Mouse (Mus musculus) midbrain, embryonic 15.5 days (tissue): ENCODE data around the gene Coq10b. TPM values are rescaled to one million over a fixed set of nuclear protein-coding genes. Genes with fewer than 3 reads are reported as not detected.

Experiments
- ATAC-seq: fragments of 200-750 bp; cut with Nextera tagmentation; replicated peaks from 2 replicates; pipeline ENCODE4 v1.8.0; 2017; ENCODE audit warnings: moderate TSS enrichment
- H3K27ac ChIP-seq: fragments of 300-500 bp; sonication (generic); 2 replicates; pipeline ENCODE4 v1.5.1; 2015; ENCODE audit warnings: mild to moderate bottlenecking, inconsistent platforms
- H3K27me3 ChIP-seq: fragments of 300-500 bp; sonication (generic); replicated peaks from 2 replicates; pipeline ENCODE4 v1.6.1; 2015; ENCODE audit warnings: inconsistent platforms
- H3K36me3 ChIP-seq: fragments of 300-500 bp; sonication (generic); replicated peaks from 2 replicates; pipeline ENCODE4 v1.6.1; 2015; ENCODE audit warnings: inconsistent platforms
- H3K4me1 ChIP-seq: fragments of 300-500 bp; sonication (generic); 2 replicates; pipeline ENCODE4 v1.6.1; 2015; ENCODE audit warnings: inconsistent platforms
- H3K4me2 ChIP-seq: fragments of 300-500 bp; sonication (generic); 2 replicates; pipeline ENCODE4 v1.6.1; 2015; ENCODE audit warnings: inconsistent platforms, mild to moderate bottlenecking, moderate library complexity
- H3K4me3 ChIP-seq: fragments of 300-500 bp; sonication (generic); 2 replicates; pipeline ENCODE4 v1.5.1; 2015; ENCODE audit warnings: mild to moderate bottlenecking, inconsistent platforms
- H3K9ac ChIP-seq: fragments of 300-500 bp; sonication (generic); 2 replicates; pipeline ENCODE4 v1.6.1; 2015; ENCODE audit warnings: mild to moderate bottlenecking, inconsistent platforms
- H3K9me3 ChIP-seq: fragments of 300-500 bp; sonication (generic); 2 replicates; pipeline ENCODE4 v1.6.1; 2016; ENCODE audit warnings: inconsistent platforms
- WGBS: fragments of 180-500 bp; shearing (Covaris S2); methylation state at CpG from one replicate; pipeline ENCODE4 v1.1.7; 2015; ENCODE audit warnings: mixed read lengths; 5-methylcytosine and 5-hydroxymethylcytosine counted together
- polyA plus RNA-seq: library from polyadenylated mRNA; unstranded; fragments of >200 nt; fragmentation: Nextera tagmentation; extraction: Ambion mirVana; gene quantifications from 2 replicates; pipeline ENCODE4 v1.2.1, GENCODE M21; 2015

The Coq10b gene
- polyA plus RNA-seq, 1 experiment from 2014 or later, result 33.3 TPM

- peak overlapping the region; percentile 92 for H3K4me3 ChIP-seq
- peak overlapping the region; percentile 76 for H3K4me2 ChIP-seq
- 9% methylated on average over 16 of the region's 16 CpGs for WGBS
- peaks cover 40% of the 10 kb centered on the region for H3K4me1 ChIP-seq
- no peaks in the 10 kb centered on the region for H3K27me3 ChIP-seq
- peaks cover 22% of the 10 kb centered on the region; the same call in 1 of the 2 replicates for H3K36me3 ChIP-seq
- no peaks in the 10 kb centered on the region for H3K9me3 ChIP-seq
- H3K27ac ChIP-seq, result peak overlapping the region; percentile 97
- ATAC-seq, result no peak; the same call in 1 of the 2 replicates
- H3K9ac ChIP-seq, result peak overlapping the region; percentile 94
Measured at GRCm38 (mm10) chr1:55088611-55089497, 36.3 kb downstream of the Coq10b start.

- no peak overlapping the region for H3K27ac ChIP-seq
- H3K4me2 ChIP-seq, result peak overlapping the region; percentile 76
- no peak overlapping the region for H3K4me3 ChIP-seq
- no peaks in the 10 kb centered on the region for H3K9me3 ChIP-seq
- no peak for ATAC-seq
- 93% methylated on average over 5 of the region's 5 CpGs for WGBS
- peaks cover 17% of the 10 kb centered on the region; the same call in 1 of the 2 replicates for H3K36me3 ChIP-seq
- peak overlapping the region; percentile 29; the same call in 1 of the 2 replicates for H3K9ac ChIP-seq
- H3K4me1 ChIP-seq, result peaks cover 40% of the 10 kb centered on the region
- no peaks in the 10 kb centered on the region for H3K27me3 ChIP-seq
Measured at GRCm38 (mm10) chr1:55089498-55090064, 37.0 kb downstream of the Coq10b start.

- no peaks in the 10 kb centered on the region for H3K9me3 ChIP-seq
- WGBS, result 86% methylated on average over 2 of the region's 2 CpGs
- H3K4me1 ChIP-seq, result peaks cover 17% of the 10 kb centered on the region
- no peak overlapping the region for H3K4me2 ChIP-seq
- no peak overlapping the region for H3K27ac ChIP-seq
- H3K4me3 ChIP-seq, result no peak overlapping the region
- H3K9ac ChIP-seq, result no peak overlapping the region
- H3K36me3 ChIP-seq, result peaks cover 15% of the 10 kb centered on the region; the same call in 1 of the 2 replicates
- H3K27me3 ChIP-seq, result no peaks in the 10 kb centered on the region
- no peak for ATAC-seq
Measured at GRCm38 (mm10) chr1:55092056-55092455, 39.5 kb downstream of the Coq10b start.

- no peak overlapping the region for H3K4me2 ChIP-seq
- no peak overlapping the region for H3K4me3 ChIP-seq
- no peak for ATAC-seq
- H3K36me3 ChIP-seq, result peaks cover 15% of the 10 kb centered on the region; the same call in 1 of the 2 replicates
- no peak overlapping the region for H3K9ac ChIP-seq
- H3K9me3 ChIP-seq, result no peaks in the 10 kb centered on the region
- peaks cover 16% of the 10 kb centered on the region for H3K4me1 ChIP-seq
- 85% methylated on average over 1 of the region's 1 CpGs for WGBS
- H3K27ac ChIP-seq, result no peak overlapping the region
- no peaks in the 10 kb centered on the region for H3K27me3 ChIP-seq
Measured at GRCm38 (mm10) chr1:55092469-55092868, 39.9 kb downstream of the Coq10b start.

- WGBS, result 91% methylated on average over 9 of the region's 9 CpGs
- no peak overlapping the region for H3K27ac ChIP-seq
Measured at GRCm38 (mm10) chr1:55106919-55107585, 54.5 kb downstream of the Coq10b start.

GRCm38 (mm10) chr1:55107644-55108043, 55.1 kb downstream of the Coq10b start:
- Histone ChIP-seq H3K4me3 (no peak overlapping the region), H3K4me1 (no peaks in the 10 kb centered on the region), H3K9me3 (no peaks in the 10 kb centered on the region), H3K27me3 (no peaks in the 10 kb centered on the region), H3K36me3 (no peaks in the 10 kb centered on the region), H3K4me2 (no peak overlapping the region), H3K9ac (no peak overlapping the region), H3K27ac (no peak overlapping the region)
- 87% methylated on average over 1 of the region's 1 CpGs for WGBS
- no peak for ATAC-seq

More at GRCm38 (mm10) chr1:55106919-55107585, 54.5 kb downstream of the Coq10b start:
- no peaks in the 10 kb centered on the region for H3K9me3 ChIP-seq
- H3K27me3 ChIP-seq, result no peaks in the 10 kb centered on the region
- H3K4me3 ChIP-seq, result no peak overlapping the region
- no peak for ATAC-seq
- no peak overlapping the region for H3K9ac ChIP-seq
- H3K36me3 ChIP-seq, result no peaks in the 10 kb centered on the region
- H3K4me1 ChIP-seq, result no peaks in the 10 kb centered on the region
- H3K4me2 ChIP-seq, result no peak overlapping the region

GRCm38 (mm10) chr1:55108473-55108872, 55.9 kb downstream of the Coq10b start:
- no peaks in the 10 kb centered on the region for H3K36me3 ChIP-seq
- no peak overlapping the region for H3K4me2 ChIP-seq
- no peaks in the 10 kb centered on the region for H3K4me1 ChIP-seq
- H3K9me3 ChIP-seq, result no peaks in the 10 kb centered on the region
- ATAC-seq, result no peak
- H3K27me3 ChIP-seq, result no peaks in the 10 kb centered on the region
- no peak overlapping the region for H3K4me3 ChIP-seq
- no peak overlapping the region for H3K27ac ChIP-seq
- 10% methylated on average over 2 of the region's 2 CpGs for WGBS
- no peak overlapping the region for H3K9ac ChIP-seq

- H3K4me1 ChIP-seq, result no peaks in the 10 kb centered on the region
- no peak overlapping the region for H3K27ac ChIP-seq
- H3K4me2 ChIP-seq, result no peak overlapping the region
- no peaks in the 10 kb centered on the region for H3K36me3 ChIP-seq
- WGBS, result 96% methylated on average over 4 of the region's 4 CpGs
- H3K9ac ChIP-seq, result no peak overlapping the region
- no peaks in the 10 kb centered on the region for H3K9me3 ChIP-seq
- no peak for ATAC-seq
- H3K27me3 ChIP-seq, result no peaks in the 10 kb centered on the region
- no peak overlapping the region for H3K4me3 ChIP-seq
Measured at GRCm38 (mm10) chr1:55109066-55109766, 56.6 kb downstream of the Coq10b start.

Other genes with a start within 250 kb of the Coq10b start
- 29.6 and 32.3 TPM in 2 replicates for gene Ankrd44, start 126.4 kb upstream of the Coq10b start, polyA plus RNA-seq
- 287 and 305 TPM in 2 replicates for gene Sf3b1, start 25.3 kb upstream of the Coq10b start, polyA plus RNA-seq
- 195 and 203 TPM in 2 replicates for gene Hspe1, start 35.4 kb downstream of the Coq10b start, polyA plus RNA-seq
- gene Hspd1, start 35.5 kb downstream of the Coq10b start, polyA plus RNA-seq, result 254 and 262 TPM in 2 replicates
- gene Mob4, start 78.5 kb downstream of the Coq10b start, polyA plus RNA-seq, result 165 and 174 TPM in 2 replicates
- gene Rftn2, start 174.0 kb downstream of the Coq10b start, polyA plus RNA-seq, result 6.9 and 9.2 TPM in 2 replicates
- 3.4 and 4.0 TPM in 2 replicates for gene Mars2, start 184.4 kb downstream of the Coq10b start, polyA plus RNA-seq